Mouse (Mus musculus) monocyte, adult 5-6 weeks (primary cell): ENCODE results near the gene Ddx59. TPM values are rescaled to one million over a fixed set of nuclear protein-coding genes. Genes with fewer than 3 reads are reported as not detected.

ENCODE experiments used
- total RNA-seq: library from RNA; stranded (forward); fragments of 200-1000, 200-491, 200-594 nt; gene quantifications from 3 replicates; pipeline ENCODE4 v1.2.3, GENCODE M21; 2017

Gene Ddx59
- total RNA-seq, 1 experiment from 2014 or later: 24.9 TPM

Other genes with a start within 250 kb of the Ddx59 start
- 0.32 TPM in 1 of 3 replicates, not detected in the others for gene Mroh3, start 202.4 kb upstream of the Ddx59 start, total RNA-seq
- not detected in 3 replicates for gene Inava, start 181.0 kb upstream of the Ddx59 start, total RNA-seq
- gene Gpr25, start 154.4 kb upstream of the Ddx59 start, total RNA-seq: not detected in 3 replicates
- gene Camsap2, start 69.2 kb upstream of the Ddx59 start, total RNA-seq: 25.1 to 39.6 TPM (median 31.9 TPM) in 3 replicates
- 0.78 TPM in 1 of 3 replicates, not detected in the others for gene Kif14, start 51.1 kb downstream of the Ddx59 start, total RNA-seq
- gene Zfp281, start 209.6 kb downstream of the Ddx59 start, total RNA-seq: 36.6 to 52.3 TPM (median 38.8 TPM) in 3 replicates